Mouse (Mus musculus) small intestine, adult 2 months (tissue): ENCODE measurements at regions not wholly inside any gene's neighbourhood (a gene's known extent, or its start where the extent isn't known, plus 50 kb on each side); places are given as distances from the start of the nearest gene placed in this dataset.

Source experiments
- H3K27ac ChIP-seq: fragments of 200-500 bp; 2 replicates; pipeline ENCODE4 v1.5.1; 2012; ENCODE audit warnings: low read depth, low read length, control low read depth, inconsistent platforms; ENCODE audit not compliant: insufficient read depth
- H3K27me3 ChIP-seq: fragments of 200-500 bp; 2 replicates; pipeline ENCODE4 v1.6.1; 2012; ENCODE audit warnings: mild to moderate bottlenecking, moderate library complexity, low read length, inconsistent platforms; ENCODE audit not compliant: control insufficient read depth, insufficient read depth
- H3K36me3 ChIP-seq: fragments of 200-500 bp; 2 replicates; pipeline ENCODE4 v1.6.1; 2012; ENCODE audit warnings: mild to moderate bottlenecking, low read length, control low read depth, inconsistent platforms; ENCODE audit not compliant: control insufficient read depth, insufficient read depth
- H3K4me1 ChIP-seq: fragments of 200-500 bp; 2 replicates; pipeline ENCODE4 v1.6.1; 2012; ENCODE audit warnings: low read length, inconsistent platforms, mixed read lengths; ENCODE audit not compliant: control insufficient read depth, insufficient read depth, insufficient read length
- H3K4me3 ChIP-seq: fragments of 200-500 bp; 2 replicates; pipeline ENCODE4 v1.5.1; 2012; ENCODE audit warnings: low read depth, mild to moderate bottlenecking, control low read depth, inconsistent platforms, low read length, moderate library complexity
- CTCF ChIP-seq: fragments of 200-500 bp; IDR thresholded peaks from 2 replicates; pipeline ENCODE4 v1.5.1; 2012; ENCODE audit warnings: low read depth, mild to moderate bottlenecking, control low read depth, inconsistent platforms, low read length, moderate library complexity, mixed read lengths; ENCODE audit not compliant: insufficient replicate concordance, insufficient read length; ENCODE audit errors: extremely low read depth
- POLR2A ChIP-seq: fragments of 200-500 bp; IDR thresholded peaks from 2 replicates; pipeline ENCODE4 v1.6.1; 2012; ENCODE audit warnings: low read depth, mild to moderate bottlenecking, control low read depth, inconsistent platforms, low read length, moderate library complexity
- WGBS: fragments of 180-500 bp; shearing (Covaris S2); methylation state at CpG from one replicate; pipeline ENCODE4 v1.1.7; 2018; 5-methylcytosine and 5-hydroxymethylcytosine counted together

DNA sequence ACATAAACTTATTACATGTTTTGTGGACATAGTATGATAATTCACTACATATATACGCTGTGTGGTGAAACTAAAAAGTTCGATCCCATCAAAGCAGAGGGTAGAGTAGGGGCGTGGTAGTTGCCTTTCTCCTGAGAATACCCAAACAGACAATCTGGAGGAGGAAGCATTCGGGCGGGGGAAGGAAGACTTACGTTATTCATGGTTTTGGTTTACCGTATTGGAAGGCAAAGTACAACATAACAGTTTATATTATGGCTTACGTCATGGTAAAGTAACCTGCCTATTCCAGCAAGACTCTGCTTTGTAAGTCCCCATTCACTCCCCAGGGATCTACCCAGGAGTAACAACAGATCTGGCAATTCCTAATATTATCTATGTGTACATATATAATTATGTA is 76.9 kb upstream of the Cpeb4 start:
- no peak for TF ChIP-seq POLR2A
- no peak for TF ChIP-seq CTCF
- 33% methylated on average over 8 of the region's 8 CpGs for WGBS

GRCm38 (mm10) chr11:31796245-31796644 is 75.8 kb upstream of the Cpeb4 start:
- Histone ChIP-seq H3K4me1 (peaks cover 4% of the 10 kb centered on the region; the same call in 1 of the 2 replicates), H3K36me3 (no peaks in the 10 kb centered on the region), H3K4me3 (no peak overlapping the region), H3K27ac (no peak overlapping the region), H3K27me3 (no peaks in the 10 kb centered on the region)
- TF ChIP-seq POLR2A: no peak
- TF ChIP-seq CTCF: no peak
- WGBS: 77% methylated on average over 6 of the region's 6 CpGs

More for the DNA sequence above, 76.9 kb upstream of the Cpeb4 start:
- Histone ChIP-seq H3K4me1 (peaks cover 1% of the 10 kb centered on the region; the same call in 1 of the 2 replicates), H3K27ac (no peak overlapping the region), H3K36me3 (no peaks in the 10 kb centered on the region), H3K27me3 (no peaks in the 10 kb centered on the region), H3K4me3 (no peak overlapping the region)

DNA sequence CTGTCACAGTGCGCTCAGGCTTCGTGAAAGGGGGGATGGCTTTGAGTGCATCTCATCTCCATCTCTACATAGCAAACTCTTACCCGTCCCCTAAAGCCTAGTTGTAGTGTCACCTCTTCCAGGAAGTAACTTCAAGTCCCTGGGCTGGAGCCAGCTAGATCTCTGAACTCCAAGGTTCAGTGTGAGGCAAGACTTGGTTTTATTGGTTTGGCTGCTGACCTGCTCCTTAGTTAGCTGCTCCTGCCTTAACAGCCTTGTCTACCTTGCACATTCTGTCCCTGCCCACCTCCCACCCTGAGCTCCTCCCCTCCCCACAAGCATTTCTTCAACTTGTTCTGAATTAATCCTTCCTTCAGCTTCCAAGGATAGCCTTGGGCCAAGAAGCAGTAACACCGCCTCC is 70.4 kb upstream of the Cpeb4 start:
- 60% methylated on average over 4 of the region's 4 CpGs for WGBS
- Histone ChIP-seq H3K4me1 (peaks cover 26% of the 10 kb centered on the region), H3K4me3 (no peak overlapping the region), H3K27me3 (no peaks in the 10 kb centered on the region), H3K27ac (no peak overlapping the region), H3K36me3 (no peaks in the 10 kb centered on the region)
- no peak for TF ChIP-seq CTCF

- H3K27me3 ChIP-seq: no peaks in the 10 kb centered on the region
- H3K4me1 ChIP-seq: peaks cover 37% of the 10 kb centered on the region
- TF ChIP-seq POLR2A (no peak), CTCF (no peak)
- H3K27ac ChIP-seq: peak overlapping the region; percentile 24
- WGBS: 17% methylated on average over 3 of the region's 3 CpGs
- H3K36me3 ChIP-seq: no peaks in the 10 kb centered on the region
- H3K4me3 ChIP-seq: no peak overlapping the region
Observed at GRCm38 (mm10) chr11:31803319-31803891, 68.6 kb upstream of the Cpeb4 start.

GRCm38 (mm10) chr11:31804518-31804917 is 67.5 kb upstream of the Cpeb4 start:
- no peaks in the 10 kb centered on the region for H3K27me3 ChIP-seq
- TF ChIP-seq CTCF (no peak), POLR2A (no peak)
- no peak overlapping the region for H3K27ac ChIP-seq
- no peaks in the 10 kb centered on the region for H3K36me3 ChIP-seq
- whole genome bisulfite sequencing: 89% methylated on average over 6 of the region's 6 CpGs
- no peak overlapping the region for H3K4me3 ChIP-seq
- H3K4me1 ChIP-seq: peaks cover 44% of the 10 kb centered on the region

DNA sequence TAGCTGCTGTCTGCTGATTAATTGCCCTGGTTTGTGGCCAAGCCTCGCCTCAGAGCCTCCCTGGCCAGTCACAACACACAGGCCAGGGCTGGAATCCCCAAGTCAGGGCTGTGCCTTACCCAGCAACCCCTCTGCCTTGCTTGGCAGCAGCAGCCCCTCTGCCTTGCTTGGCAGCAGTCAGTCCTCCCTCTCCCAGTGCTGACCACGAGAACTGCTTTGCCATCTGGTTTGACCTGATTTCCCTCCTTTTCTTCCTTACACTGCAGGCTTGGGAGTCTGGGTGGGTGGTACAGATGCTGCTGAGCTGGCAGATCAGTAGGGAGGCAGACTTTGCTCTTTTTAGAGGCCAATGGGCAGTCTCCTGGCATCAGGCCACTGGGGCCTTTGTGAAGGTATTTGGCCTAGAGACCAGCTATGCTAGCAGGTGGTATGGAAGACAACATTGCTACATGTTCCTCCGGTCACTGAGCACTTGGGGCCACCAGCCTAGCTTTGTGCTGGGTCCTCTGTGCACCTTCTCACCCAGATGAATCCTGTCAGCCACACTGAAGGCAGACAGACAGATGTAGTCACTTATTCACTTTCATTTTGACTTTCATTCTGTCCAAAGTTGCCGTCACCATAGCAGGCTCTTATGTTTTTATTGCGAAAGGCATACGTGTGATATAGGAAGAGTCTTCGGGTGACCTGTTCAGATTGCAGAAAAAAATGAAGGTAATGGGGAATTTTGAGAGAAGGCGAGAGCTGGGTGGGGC is 64.4 kb upstream of the Cpeb4 start:
- peaks cover 45% of the 10 kb centered on the region for H3K4me1 ChIP-seq
- peak overlapping the region; percentile 85 for H3K27ac ChIP-seq
- WGBS: 25% methylated on average over 8 of the region's 8 CpGs
- TF ChIP-seq CTCF: no peak
- TF ChIP-seq POLR2A: no peak
- H3K36me3 ChIP-seq: no peaks in the 10 kb centered on the region
- H3K27me3 ChIP-seq: no peaks in the 10 kb centered on the region
- no peak overlapping the region for H3K4me3 ChIP-seq

- H3K27me3 ChIP-seq: no peaks in the 10 kb centered on the region
- peaks cover 39% of the 10 kb centered on the region for H3K4me1 ChIP-seq
- TF ChIP-seq CTCF: no peak
- TF ChIP-seq POLR2A: no peak
- no peaks in the 10 kb centered on the region for H3K36me3 ChIP-seq
- H3K27ac ChIP-seq: peak overlapping the region; percentile 85
- no peak overlapping the region for H3K4me3 ChIP-seq
- 56% methylated on average over 5 of the region's 5 CpGs for WGBS
Observed at GRCm38 (mm10) chr11:31808216-31808838, 63.7 kb upstream of the Cpeb4 start.
